Mouse (Mus musculus) E14TG2a.4 (cell line): ENCODE measurements at regions not wholly inside any gene's neighbourhood (a gene's known extent, or its start where the extent isn't known, plus 50 kb on each side); places are given as distances from the start of the nearest gene placed in this dataset.

ENCODE experiments used
- CTCF ChIP-seq: conservative IDR thresholded peaks from 2 replicates; pipeline ENCODE4 v1.5.1; 2014; ENCODE audit warnings: low read length
- POU5F1 ChIP-seq: IDR thresholded peaks from 2 replicates; pipeline ENCODE4 v1.6.1; 2014; ENCODE audit warnings: low read length, borderline replicate concordance

DNA sequence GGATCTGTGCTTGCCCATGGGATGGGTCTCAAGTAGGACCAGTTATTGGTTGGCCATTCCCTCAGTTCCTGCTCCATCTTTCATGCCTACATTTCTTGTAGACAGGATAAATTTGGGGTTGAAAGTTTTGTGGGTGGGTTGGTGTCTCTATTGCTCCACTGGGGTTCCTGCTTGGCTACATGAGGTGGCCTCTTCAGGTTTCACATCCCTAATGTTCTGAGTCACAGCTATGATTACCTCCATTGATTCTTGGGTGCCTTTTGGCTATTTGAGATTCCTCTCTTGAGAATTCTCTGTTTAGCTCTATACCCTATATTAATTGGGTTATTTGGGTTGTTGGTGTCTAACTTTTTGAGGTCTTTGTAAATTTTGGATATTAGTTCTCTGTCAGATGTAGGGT is 125.1 kb upstream of the Rgs1 start:
- TF ChIP-seq CTCF (no peak), POU5F1 (no peak)
